Mouse (Mus musculus) ovary, adult 2 months (tissue): ENCODE results near the gene Mettl8. TPM values are rescaled to one million over a fixed set of nuclear protein-coding genes. Genes with fewer than 3 reads are reported as not detected.

Source experiments
- polyA plus RNA-seq: library from polyadenylated mRNA; depleted of rRNA; stranded (reverse); fragments of >200 nt; gene quantifications from 2 replicates; pipeline ENCODE4 v1.2.3, GENCODE M21; 2012; rRNA removed

Gene Mettl8
- polyA plus RNA-seq: 3.3 and 3.6 TPM in 2 replicates

DNA sequence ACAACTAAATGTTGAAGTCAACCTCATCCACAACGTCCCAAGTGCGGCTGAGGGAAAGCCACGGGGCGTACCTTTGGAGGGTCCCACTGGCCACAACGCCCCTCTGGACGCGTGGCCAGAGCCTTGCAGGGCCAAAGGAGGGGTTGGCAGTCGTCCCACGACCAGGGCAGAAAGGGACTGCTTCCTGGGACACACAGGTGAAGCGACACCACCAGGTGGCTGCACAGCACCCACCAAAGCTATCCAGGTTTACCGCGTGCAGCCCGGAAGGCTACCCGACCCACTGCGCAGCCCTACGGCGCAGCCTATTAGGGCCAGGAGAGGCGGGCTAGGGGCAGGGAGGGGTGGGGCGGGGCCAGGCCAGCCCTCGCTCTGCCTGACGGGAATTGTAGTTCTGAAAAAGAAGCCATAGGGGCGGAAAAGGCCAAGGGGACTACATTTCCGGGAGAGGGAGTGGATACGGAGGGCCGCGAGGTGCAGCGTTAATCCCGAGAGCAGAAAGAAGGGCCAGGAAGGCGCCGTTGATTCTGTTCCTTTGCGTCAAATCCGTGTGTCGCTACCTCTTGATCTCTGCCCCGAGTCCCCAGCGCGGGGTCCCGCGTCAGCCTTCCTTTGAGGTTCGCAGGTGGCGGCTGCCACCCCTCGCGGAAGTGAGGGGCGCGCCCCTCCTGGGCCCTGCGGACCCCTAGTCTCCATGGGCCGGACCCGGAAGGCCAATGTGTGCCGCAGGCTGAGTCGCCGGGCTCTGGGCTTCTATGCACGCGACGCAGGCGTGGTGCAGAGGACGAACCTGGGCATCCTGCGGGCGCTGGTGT, at the start of gene Mettl8, which contains the start of gene Dcaf17:
TSS of gene Mettl8 (minus strand) at position 284 of the 815 bp plus-strand sequence.
TSS of gene Dcaf17 (plus strand) at position 29 of the 815 bp plus-strand sequence.

Other genes with a start within 250 kb of the Mettl8 start
- gene Tlk1, start 229.9 kb downstream of the Mettl8 start, polyA plus RNA-seq: 6.7 and 8.8 TPM in 2 replicates
- 3.5 and 4.1 TPM in 2 replicates for gene Dcaf17, start 255 bp downstream of the Mettl8 start, polyA plus RNA-seq
- 5.1 and 7.3 TPM in 2 replicates for gene Cybrd1, start 62.3 kb upstream of the Mettl8 start, polyA plus RNA-seq
- gene Dync1i2, start 156.1 kb upstream of the Mettl8 start, polyA plus RNA-seq: 8.2 and 10.3 TPM in 2 replicates